Mouse (Mus musculus) liver, adult (tissue): Measurements from ENCODE around the gene Notch1.

Experiments used
- GATA4 ChIP-seq: IDR thresholded peaks from 2 replicates; pipeline ENCODE4 v1.6.1; 2014; ENCODE audit warnings: mild to moderate bottlenecking, low read length; ENCODE audit not compliant: insufficient replicate concordance

Gene Notch1

DNA sequence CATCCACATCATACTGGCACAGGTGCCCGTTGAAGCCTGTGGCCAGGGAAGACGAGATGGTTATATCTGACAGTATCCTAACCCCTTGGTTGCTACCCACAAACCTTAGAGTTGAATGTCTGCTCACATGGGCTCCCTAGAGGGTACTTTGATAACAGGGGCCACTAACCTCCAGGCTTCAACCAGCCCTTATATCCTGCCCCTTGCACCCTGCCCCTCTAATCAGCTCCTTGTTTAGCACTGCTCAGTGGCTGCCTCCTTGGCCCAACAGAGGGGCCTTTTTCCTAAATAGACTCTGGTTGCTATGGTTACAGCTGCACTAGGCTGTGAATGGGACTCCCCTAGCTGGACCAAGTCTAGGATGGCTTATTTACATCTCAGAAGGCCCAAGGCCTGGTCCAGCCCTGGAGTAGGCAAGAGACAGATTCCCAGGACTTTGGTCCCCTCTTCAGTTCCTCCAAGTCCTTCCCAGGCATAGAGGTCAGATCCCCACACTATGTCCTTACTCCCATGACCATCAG lies 37.7 kb downstream of the Notch1 start:
- TF ChIP-seq GATA4 = no peak

DNA sequence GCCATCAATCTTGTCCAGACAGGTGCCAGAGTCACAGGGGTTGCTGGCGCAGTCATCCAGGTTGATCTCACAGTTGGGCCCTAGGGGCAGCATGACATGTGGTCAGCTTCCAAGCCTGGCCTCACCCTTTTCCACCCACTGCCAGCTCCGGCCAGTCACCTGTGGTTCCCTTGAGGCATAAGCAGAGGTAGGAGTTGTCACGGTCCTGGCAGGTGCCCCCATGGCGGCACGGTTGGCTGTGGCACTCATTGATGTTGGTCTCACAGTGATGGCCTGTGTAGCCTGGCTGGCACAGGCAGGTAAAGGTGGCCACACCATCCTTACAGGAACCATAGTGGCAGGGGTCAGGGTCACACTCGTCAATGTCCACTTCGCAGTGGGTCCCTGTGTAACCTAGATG lies 38.6 kb downstream of the Notch1 start:
- TF ChIP-seq GATA4 = no peak

DNA sequence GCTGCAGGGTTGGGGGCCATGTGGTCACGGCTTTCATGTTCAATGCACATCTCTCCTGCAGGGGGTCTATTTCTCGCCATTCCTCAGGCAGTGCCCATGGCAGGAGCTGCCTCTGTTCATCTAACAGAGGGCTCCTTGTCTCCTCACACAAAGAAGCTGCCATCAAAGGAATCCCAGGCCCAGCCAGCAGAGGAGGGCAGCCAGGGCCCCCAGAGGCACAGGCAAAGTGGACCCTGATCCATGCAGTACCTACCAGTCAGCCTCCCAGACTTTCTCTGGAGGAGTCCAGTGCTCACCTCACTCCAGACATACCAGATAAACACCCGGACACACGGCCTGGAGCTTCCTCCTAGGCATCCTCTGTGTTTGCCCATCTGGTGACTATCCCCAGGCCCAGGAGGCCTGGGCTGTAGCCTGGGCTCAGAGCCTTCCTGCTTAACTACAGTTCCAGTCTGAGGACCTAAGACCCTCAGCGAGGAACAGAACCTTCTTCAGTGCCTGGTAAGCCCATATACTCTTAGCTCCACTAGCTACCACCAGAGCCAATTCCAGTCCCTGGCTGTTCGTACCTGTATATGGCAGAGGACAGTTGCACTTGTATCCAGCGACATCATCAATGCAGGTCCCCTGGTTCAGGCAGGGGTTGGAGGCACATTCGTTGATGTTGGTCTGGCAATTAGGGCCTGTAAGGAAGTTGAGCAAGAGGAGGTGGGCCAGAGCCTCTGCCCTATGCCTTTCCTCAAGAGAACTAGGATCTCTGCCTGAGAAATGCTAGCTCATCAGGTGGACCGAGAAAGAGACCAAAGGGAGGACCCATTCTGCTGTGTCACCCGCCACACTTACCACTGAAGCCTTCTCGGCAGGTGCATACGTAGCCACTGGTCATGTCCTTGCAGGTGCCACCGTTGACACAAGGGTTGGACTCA lies 40.7 kb downstream of the Notch1 start:
- TF ChIP-seq GATA4 = no peak

DNA sequence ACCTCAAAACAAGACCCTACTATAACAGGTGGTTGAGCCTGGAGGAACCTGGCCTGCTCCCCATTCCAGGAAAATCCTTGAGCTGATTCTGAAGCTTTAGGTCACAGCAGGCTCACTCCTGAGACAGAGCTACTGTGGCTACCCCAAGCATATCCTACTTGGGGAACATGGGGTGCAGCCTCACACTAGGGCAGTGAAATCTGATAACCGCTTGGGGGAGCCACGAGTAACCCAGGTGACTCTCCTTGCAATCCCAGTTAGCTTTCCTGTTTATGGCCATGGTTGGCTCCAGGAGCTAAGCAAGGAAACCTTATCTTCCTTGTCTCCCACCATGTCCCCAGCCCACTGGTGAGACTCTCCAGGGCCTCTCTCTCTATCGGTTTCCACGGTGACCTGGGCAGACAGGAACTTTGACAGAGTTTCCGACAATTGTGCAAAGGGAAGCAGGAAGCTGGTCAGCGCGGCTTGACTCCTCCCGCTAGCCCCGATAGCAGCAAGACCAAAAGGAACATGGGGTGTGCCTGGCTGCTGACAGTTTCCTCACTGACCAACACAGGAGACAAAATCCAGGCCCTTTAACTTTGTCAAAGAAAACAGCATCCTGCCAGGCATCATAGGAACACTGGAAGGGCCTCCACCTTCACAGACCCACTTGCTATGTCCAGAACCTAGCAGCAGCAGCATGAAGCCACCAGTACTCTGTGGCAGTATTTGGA lies 41.5 kb downstream of the Notch1 start:
- peak; percentile 98 for TF ChIP-seq GATA4

DNA sequence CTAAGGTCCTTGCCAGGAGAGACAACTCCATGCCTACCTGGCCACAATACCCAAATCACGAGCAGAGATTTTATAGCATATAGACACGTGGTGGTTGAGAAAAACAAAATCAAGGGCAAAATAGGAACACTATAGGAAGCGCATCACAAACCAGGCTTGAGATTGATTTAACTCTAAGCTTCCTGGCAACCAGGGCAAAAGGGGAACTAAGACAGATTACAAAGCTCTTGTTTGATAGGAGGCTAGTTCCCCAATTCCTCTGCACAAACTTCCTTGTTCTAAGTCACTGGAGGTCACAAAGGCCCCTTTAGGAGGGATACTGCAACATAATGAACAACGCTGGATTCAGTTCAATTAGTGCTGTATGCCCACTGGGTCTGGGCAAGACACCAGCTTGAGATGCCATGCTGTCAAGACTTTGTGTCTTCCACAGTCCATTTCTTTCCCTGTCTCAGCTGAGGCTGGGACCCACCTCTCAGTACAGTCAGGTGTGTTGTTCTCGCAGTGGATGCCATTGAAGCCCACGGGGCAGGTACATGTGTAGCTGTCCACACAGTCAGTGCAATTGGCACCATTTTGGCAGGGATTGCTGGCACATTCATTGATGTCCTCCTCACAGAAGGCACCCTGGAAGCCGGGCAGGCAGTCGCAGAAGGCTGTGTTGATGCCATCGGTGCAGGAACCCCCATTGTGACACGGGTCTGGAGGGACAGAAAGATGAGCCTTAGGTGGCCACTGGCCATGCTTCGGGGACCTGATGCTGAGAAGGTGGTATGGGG lies 44.0 kb downstream of the Notch1 start:
- TF ChIP-seq GATA4 = no peak

DNA sequence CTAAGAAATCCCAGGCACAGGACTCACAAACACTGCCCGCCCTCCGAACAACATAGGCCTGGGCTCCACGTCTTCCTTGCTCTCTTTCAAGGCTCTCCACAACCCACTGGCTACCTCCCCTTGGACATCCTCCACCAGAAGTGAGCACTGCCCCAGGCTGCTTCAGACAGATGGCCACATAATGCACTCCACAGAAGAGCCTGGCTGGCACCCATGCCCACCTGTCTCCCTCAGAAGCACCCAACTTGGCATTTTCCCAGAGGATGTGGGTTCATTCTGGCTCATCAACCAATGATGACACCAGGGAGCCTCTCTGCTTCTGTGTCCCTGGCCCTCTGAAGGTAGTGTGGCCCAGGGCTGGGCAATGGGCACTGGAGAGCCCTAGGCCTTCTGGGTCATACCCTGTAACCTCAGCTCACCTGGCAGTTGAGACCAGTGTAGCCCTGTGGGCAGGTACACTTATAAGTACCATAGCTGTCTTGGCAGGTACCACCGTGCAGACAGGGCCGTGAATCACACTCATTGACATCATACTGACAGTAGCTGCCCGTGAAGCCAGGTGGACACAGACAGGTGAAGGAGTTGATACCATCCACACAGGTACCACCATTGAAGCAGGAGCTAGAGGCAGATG lies 44.7 kb downstream of the Notch1 start:
- TF ChIP-seq GATA4 = no peak

DNA sequence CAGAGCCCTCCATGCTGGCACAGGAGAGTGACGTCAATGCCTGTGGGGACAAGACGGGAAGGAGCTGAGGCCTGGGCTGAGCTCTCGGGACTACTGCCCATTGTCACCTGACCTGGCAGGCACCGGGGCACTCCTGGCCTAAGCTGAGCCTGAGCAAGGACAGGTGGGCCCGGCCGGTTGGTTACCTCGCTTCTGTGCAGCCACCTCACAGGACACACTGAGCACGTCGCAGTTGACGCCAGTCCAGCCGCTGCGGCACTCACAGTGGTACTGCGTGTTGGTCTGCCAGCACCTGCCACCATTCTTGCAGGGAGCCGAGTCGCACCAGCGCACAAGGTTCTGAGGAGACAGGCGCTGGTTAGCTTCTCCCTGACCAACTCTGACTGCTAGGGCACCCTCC lies 45.5 kb downstream of the Notch1 start:
- TF ChIP-seq GATA4 = no peak

DNA sequence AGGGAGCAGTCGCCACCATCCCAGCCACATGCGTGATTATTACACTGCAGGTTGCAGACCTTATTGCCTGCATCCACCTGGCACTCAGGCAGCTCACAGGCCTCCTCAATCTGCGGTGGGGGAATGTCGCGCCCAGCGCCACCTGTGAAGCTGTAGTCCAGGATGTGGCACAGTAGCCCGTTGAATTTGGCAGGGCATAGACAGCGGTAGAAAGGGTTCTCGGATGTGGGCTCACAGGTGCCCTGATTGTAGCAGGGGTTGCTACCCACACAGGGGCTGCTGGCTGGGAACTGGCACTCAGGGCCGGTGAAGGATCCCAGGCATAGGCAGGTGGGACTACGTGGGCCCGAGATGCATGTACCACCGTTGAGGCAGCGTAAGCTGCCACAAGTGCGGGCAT lies 48.1 kb downstream of the Notch1 start:
- TF ChIP-seq GATA4 = no peak

DNA sequence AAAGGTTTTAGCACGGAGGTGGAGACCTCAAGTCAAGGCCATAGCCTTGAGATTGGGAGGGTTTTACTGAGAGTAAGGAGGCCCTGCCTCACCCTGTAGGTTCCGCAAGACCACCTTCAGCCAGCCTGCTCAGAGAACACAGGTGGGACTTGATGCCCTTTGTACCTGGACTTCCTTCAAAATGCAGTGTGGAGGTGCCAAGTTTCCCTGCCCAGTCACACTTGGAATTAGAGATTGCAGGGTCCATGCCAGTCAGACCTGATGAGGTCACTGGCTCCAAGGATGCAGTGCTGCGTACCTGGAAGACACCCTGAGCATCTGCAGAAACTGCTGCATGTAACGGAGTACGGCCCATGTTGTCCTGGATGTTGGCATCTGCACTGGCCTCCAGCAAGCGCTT lies 53.1 kb downstream of the Notch1 start:
- TF ChIP-seq GATA4 = no peak

DNA sequence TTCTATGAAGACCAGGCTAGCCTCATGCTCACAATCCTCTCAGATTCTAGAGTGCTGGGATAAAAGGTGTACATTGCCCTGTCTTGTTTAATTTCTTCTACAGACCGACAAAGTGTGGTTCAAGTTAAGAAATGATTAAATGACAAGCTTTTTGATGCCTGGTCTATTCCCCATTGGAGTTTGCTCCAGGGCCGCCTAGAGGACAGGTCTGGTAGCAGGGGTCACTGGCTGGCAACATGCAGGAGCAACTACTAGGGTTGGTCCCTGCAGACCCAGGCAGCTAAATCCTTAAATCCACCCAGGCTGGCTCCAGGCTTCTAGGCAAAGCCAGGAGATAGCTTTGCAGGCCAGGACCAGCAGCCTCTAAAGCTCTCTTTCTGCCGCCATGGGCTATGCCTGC lies 53.5 kb downstream of the Notch1 start:
- no peak for TF ChIP-seq GATA4

DNA sequence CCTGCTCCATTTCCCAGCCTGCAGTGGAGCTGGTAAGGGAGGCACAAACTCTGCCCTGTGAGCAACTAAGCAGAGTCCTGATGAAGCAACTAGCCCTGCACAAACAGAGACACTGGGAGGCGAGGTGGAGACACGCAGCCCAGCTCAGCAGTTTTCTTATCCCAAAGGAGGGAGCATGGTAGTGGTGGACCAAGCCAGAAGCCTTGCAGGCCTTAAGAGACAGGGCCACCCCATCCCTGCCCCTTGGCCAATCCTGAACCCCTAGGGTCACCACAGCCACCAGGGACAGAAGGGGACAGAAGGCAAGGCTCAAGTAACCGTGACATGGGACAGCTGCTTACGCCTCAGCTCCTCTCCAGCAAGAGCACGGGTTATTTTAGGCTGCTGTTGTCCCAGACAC lies 54.8 kb downstream of the Notch1 start:
- TF ChIP-seq GATA4 = no peak

DNA sequence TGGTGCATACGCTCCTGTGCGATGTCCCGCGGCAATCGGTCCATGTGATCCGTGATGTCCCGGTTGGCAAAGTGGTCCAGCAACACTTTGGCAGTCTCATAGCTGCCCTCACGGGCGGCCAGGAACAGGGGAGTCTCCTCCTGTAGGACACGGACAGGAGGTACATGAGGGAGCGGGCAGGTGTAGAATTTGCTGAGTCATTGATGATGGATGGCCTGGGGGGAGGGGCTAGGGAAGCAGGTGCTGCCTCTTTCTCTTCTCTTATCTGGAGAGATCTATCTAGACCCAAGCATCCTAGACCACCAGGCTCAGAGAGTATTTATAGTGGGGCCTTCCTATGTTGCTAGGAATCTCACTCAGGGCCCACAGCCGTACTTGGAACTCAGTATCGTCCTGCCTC lies 55.6 kb downstream of the Notch1 start:
- TF ChIP-seq GATA4 = no peak

DNA sequence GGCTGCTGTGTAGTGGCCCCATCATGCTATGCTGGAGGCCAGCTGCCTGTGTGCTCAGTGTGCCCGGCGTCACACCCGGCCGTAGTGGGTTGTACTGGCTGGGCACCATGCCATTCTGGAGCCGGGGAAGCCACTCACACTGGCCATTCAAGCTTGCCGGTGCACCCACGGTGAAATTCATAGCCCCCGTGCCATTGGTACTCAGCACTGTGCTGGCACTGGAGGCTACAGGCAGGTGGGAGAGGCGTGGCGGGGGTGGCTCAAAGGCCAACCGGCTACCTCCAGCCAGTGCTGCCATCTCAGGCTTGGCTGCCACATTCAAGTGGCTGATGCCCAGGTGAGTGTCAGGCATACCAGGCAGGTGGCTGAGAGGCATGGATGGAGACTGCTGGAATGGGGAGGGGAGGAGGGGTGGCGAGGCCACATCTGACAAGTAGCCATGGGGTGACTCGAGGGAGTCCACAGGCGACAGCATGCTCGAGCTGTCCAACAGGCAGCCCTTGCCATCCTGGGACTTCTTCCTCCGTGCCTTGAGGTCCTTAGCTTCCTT lies 56.3 kb downstream of the Notch1 start:
- no peak for TF ChIP-seq GATA4

DNA sequence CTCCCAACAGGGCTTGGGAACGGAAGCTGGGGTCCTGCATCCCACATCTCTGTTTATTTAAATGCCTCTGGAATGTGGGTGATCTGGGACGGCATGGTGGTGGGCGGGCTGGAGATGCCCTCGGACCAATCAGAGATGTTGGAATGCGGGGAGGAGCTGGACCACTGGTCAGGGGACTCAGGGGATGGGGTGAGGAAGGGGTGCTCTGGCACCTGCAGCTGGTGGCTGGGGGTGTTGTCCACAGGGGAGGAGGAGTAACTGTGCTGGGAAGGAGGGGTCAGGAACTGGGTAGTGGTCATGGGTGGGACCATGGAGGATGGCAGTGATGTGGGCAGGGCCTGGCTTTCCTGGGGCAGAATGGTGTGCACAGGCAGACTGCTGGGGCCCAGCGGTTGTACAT lies 57.0 kb downstream of the Notch1 start:
- no peak for TF ChIP-seq GATA4

DNA sequence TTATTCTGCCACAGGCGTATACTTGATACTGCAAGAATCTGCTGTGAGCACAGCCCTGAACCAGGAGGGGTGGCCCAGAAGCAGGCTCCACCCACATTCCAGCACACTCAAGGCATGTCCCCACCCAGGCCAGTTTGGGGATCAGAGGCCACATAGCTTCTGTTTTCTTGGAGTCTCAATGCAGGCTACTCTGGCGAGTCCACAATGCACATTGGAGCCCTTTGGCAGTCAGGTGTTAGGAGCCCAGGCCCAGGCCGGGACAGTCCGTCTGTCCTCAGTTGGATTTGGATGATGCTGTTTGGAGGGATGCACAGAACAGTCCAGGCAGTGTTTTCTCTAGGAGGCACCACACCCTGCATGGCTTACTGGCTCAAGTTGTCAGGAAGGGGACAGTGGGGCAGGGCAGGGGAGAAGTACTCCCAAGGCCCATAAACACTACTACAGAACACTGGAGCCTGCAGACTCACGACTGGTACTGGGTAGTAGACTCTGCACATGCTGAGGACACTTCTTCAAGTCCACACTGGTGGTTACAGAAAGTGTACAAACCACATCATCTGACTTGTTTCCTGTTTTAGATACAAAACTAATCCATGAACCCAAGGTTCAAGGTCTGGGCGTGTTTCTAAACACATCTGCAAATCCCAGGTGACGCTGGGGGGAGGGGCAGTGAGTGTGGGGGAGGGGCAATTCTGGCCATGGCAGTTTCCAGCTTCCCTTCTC lies 57.9 kb downstream of the Notch1 start:
- no peak for TF ChIP-seq GATA4
